Mouse (Mus musculus) ZHBTc4 (cell line): ENCODE data around the gene Vcp.
A peak's percentile ranks its signal among the peaks of the same experiment; 100 is the strongest.

Experiments used
- DNase-seq: peaks from one replicate; pipeline ENCODE4 v3.0.0-alpha.2; 2011; ENCODE audit warnings: low read depth, low spot score

Gene Vcp

GRCm38 (mm10) chr4:42945445-42945844 is 54.9 kb downstream of the Vcp start:
- DNase-seq: no peak

DNA sequence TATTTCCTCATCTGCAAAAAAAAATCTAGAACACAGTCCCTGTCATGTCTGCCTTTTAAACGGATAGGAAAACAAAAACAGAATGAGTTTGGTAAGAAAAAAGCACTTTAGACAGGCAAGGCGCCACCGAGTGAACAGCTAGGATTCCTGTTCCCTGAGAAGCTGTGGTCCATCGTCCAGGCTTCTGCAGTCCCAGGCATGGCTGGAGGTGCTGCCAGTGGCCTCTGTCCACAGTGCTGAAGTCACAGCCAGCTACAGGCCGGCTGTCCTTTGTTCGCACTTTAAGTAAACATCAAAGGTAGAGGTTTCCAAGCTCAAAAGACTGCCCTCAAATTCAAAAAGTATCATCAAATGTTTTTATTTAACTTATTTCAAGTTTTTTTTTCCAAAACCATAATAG is 55.3 kb downstream of the Vcp start:
- peak; percentile 52 for DNase-seq

GRCm38 (mm10) chr4:42944185-42944584 is 56.1 kb downstream of the Vcp start:
- DNase-seq: no peak

GRCm38 (mm10) chr4:42943341-42943740 is 57.0 kb downstream of the Vcp start:
- no peak for DNase-seq

GRCm38 (mm10) chr4:42941396-42941795 is 58.9 kb downstream of the Vcp start:
- DNase-seq: no peak

DNA sequence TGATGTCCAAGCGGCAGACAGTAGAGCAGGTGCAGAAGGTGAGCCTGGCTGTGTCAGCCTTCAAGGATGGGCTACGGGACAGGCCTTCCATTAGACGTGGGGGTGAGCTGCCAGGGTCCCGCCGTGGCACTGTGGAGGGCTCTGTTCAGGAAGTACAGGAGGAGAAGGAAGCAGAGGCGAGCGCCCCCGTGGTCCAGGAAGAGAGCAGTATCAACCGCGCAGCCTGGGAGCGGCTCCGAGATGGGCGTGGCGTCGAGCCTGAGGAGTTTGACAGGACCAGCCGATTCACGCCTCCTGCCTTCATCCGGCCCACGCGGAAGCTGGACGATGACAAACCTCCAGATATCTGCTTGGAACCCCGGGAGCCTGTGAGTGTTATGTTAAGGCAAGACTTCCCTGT is 66.7 kb downstream of the Vcp start:
- peak; percentile 72 for DNase-seq

DNA sequence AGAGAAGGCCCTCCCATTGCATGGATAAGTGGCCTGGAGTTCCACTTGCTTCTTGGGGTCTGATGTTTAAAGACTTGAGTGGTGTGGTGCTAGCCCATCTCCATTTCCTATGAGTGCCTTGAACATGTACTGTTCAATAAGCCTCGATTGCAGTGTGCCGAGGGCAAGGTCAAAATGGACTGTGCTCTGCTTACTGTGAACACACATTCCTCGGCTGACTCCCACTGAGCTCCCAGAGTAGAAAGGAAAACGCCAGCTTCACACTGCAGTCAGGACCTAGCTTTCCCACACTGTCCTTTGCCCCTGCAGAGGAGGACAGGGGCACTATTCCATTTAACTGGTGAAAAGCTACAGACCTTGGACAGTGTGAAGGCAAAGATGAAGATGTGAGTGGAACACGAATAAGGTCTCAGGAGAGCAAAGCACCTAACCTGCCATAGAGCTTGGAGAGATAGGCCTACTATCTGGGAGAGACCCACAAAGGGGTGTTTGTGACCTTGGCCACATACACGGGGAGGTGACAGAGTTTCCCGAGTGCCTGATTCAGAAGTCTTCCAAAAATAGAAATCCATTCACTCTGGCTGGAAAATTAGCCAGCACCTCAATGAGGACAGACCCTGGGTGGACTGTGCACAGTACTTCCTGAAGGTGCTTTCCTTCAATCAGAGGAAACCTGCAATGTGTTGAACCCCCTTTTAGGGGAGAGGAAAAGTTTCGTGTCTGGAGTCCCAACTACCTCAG is 67.9 kb downstream of the Vcp start:
- DNase-seq: no peak
